Mouse (Mus musculus): ENCODE results near the gene Vnn1.

Vnn1 gene

GRCm38 (mm10) chr10:23894601-23895349 is at the start of gene Vnn1:
Gene Vnn1, plus strand, starts transcription at chr10:23894688.
- DNase-seq (ENCODE audit: low spot score in 2 of 2), result no peak

GRCm38 (mm10) chr10:23851228-23851912 is 43.1 kb upstream of the Vnn1 start, which contains the start of gene Vnn3:
Gene Vnn3, plus strand, starts transcription at chr10:23851462.
- no peak for DNase-seq (ENCODE audit: low spot score in 2 of 2)

- DNase-seq (ENCODE audit: low spot score in 2 of 2), result no peak
Measured at GRCm38 (mm10) chr10:23852096-23852495, 42.4 kb upstream of the Vnn1 start.

- DNase-seq (ENCODE audit: low spot score in 2 of 2), result no peak
Measured at GRCm38 (mm10) chr10:23864362-23865312, 29.9 kb upstream of the Vnn1 start.

GRCm38 (mm10) chr10:23880695-23881094 is 13.8 kb upstream of the Vnn1 start:
- no peak for DNase-seq (ENCODE audit: low spot score in 2 of 2)

- DNase-seq (ENCODE audit: low spot score in 2 of 2), result no peak
Measured at GRCm38 (mm10) chr10:23884910-23885309, 9.6 kb upstream of the Vnn1 start.

GRCm38 (mm10) chr10:23886060-23886459 is 8.4 kb upstream of the Vnn1 start:
- DNase-seq (ENCODE audit: low spot score in 2 of 2), result no peak

GRCm38 (mm10) chr10:23892987-23893386 is 1.5 kb upstream of the Vnn1 start:
- DNase-seq (ENCODE audit: low spot score in 2 of 2), result no peak

GRCm38 (mm10) chr10:23895376-23895775 is 888 bp downstream of the Vnn1 start:
- no peak for DNase-seq (ENCODE audit: low spot score in 2 of 2)

GRCm38 (mm10) chr10:23901119-23901518 is 6.6 kb downstream of the Vnn1 start:
- DNase-seq (ENCODE audit: low spot score in 2 of 2), result no peak

- no peak for DNase-seq (ENCODE audit: low spot score in 2 of 2)
Measured at GRCm38 (mm10) chr10:23905661-23906060, 11.2 kb downstream of the Vnn1 start.

- DNase-seq (ENCODE audit: low spot score in 2 of 2), result no peak
Measured at GRCm38 (mm10) chr10:23920056-23920455, 25.6 kb downstream of the Vnn1 start, which contains the start of gene Taar1. Gene Taar1, plus strand, starts transcription at chr10:23920356.

GRCm38 (mm10) chr10:23922468-23922867 is 28.0 kb downstream of the Vnn1 start:
- no peak for DNase-seq (ENCODE audit: low spot score in 2 of 2)

GRCm38 (mm10) chr10:23923941-23924340 is 29.5 kb downstream of the Vnn1 start:
- no peak for DNase-seq (ENCODE audit: low spot score in 2 of 2)

GRCm38 (mm10) chr10:23937613-23938012 is 43.1 kb downstream of the Vnn1 start:
- no peak for DNase-seq (ENCODE audit: low spot score in 2 of 2)

GRCm38 (mm10) chr10:23938312-23938711 is 43.8 kb downstream of the Vnn1 start, which contains the start of gene Taar2:
Gene Taar2, plus strand, starts transcription at chr10:23938572.
- DNase-seq (ENCODE audit: low spot score in 2 of 2), result no peak

- no peak for DNase-seq (ENCODE audit: low spot score in 2 of 2)
Measured at GRCm38 (mm10) chr10:23942465-23942864, 48.0 kb downstream of the Vnn1 start.

GRCm38 (mm10) chr10:23948026-23948425 is 53.5 kb downstream of the Vnn1 start:
- no peak for DNase-seq (ENCODE audit: low spot score in 2 of 2)

- no peak for DNase-seq (ENCODE audit: low spot score in 2 of 2)
Measured at GRCm38 (mm10) chr10:23949508-23950005, 55.1 kb downstream of the Vnn1 start, which contains the start of gene Taar3. Gene Taar3, plus strand, starts transcription at chr10:23949558.

GRCm38 (mm10) chr10:23951714-23952113 is 57.2 kb downstream of the Vnn1 start:
- DNase-seq (ENCODE audit: low spot score in 2 of 2), result no peak
